Mouse (Mus musculus) liver, adult 2 months (tissue): Measurements from ENCODE around the gene Preb. TPM values are rescaled to one million over a fixed set of nuclear protein-coding genes. Genes with fewer than 3 reads are reported as not detected.
A peak's percentile ranks its signal among the peaks of the same experiment; 100 is the strongest.

Source experiments
- DNase-seq: peaks from one replicate; pipeline ENCODE4 v3.0.0-alpha.2; 2011; ENCODE audit warnings: low read depth, low spot score; ENCODE audit errors: extremely low read depth
- H3K27ac ChIP-seq: fragments of 200-500 bp; replicated peaks from 2 replicates; pipeline ENCODE4 v1.5.1; 2012; ENCODE audit warnings: low read depth, mild to moderate bottlenecking, control low read depth, inconsistent platforms, low read length; ENCODE audit not compliant: insufficient read depth
- H3K27me3 ChIP-seq: fragments of 200-500 bp; 2 replicates; pipeline ENCODE4 v1.6.1; 2012; ENCODE audit warnings: mild to moderate bottlenecking, moderate library complexity, low read length, inconsistent platforms; ENCODE audit not compliant: control insufficient read depth, insufficient read depth
- H3K36me3 ChIP-seq: fragments of 200-500 bp; 2 replicates; pipeline ENCODE4 v1.6.1; 2012; ENCODE audit warnings: low read length, inconsistent platforms; ENCODE audit not compliant: control insufficient read depth, insufficient read depth
- H3K4me1 ChIP-seq: fragments of 200-500 bp; 2 replicates; pipeline ENCODE4 v1.6.1; 2011; ENCODE audit warnings: low read length; ENCODE audit not compliant: control insufficient read depth, insufficient read depth
- H3K4me3 ChIP-seq: fragments of 200-500 bp; 2 replicates; pipeline ENCODE4 v1.5.1; 2011; ENCODE audit warnings: low read depth, mild to moderate bottlenecking, control low read depth, low read length, moderate library complexity; ENCODE audit not compliant: insufficient read depth
- H3K79me2 ChIP-seq: fragments of 200-500 bp; 2 replicates; pipeline ENCODE4 v1.6.1; 2012; ENCODE audit warnings: inconsistent platforms, mild to moderate bottlenecking, low read length, moderate library complexity; ENCODE audit not compliant: control insufficient read depth, insufficient read depth
- H3K9ac ChIP-seq: fragments of 200-500 bp; 2 replicates; pipeline ENCODE4 v1.6.1; 2012; ENCODE audit warnings: low read depth, mild to moderate bottlenecking, control low read depth, inconsistent platforms, low read length
- CTCF ChIP-seq: fragments of 200-500 bp; IDR thresholded peaks from 2 replicates; pipeline ENCODE4 v1.5.1; 2011; ENCODE audit warnings: low read depth, low read length, control low read depth
- POLR2A ChIP-seq: fragments of 200-500 bp; IDR thresholded peaks from 2 replicates; pipeline ENCODE4 v1.6.1; 2011; ENCODE audit warnings: low read length, control low read depth; ENCODE audit not compliant: insufficient read depth; ENCODE audit errors: extremely low read depth
- WGBS: fragments of 180-500 bp; shearing (Covaris S2); methylation state at CpG from one replicate; pipeline ENCODE4 v1.1.7; 2018; 5-methylcytosine and 5-hydroxymethylcytosine counted together
- polyA plus RNA-seq: library from polyadenylated mRNA; depleted of rRNA; stranded (reverse); fragments of >200 nt; gene quantifications from 2 replicates; pipeline ENCODE4 v1.2.3, GENCODE M21; 2012; rRNA removed
- total RNA-seq: library from RNA; depleted of rRNA; stranded (reverse); fragments of >200 nt; gene quantifications from 2 replicates; pipeline ENCODE4 v1.2.3, GENCODE M21; 2014; rRNA removed

Preb gene
- 62.0 and 91.0 TPM in 2 replicates for total RNA-seq
- polyA plus RNA-seq: 279 and 433 TPM in 2 replicates

GRCm38 (mm10) chr5:30959966-30960501 lies at the start of gene Preb:
TSS of gene Preb (minus strand) at chr5:30960361.
- H3K79me2 ChIP-seq: peaks cover 21% of the 10 kb centered on the region; the same call in 1 of the 2 replicates
- no peaks in the 10 kb centered on the region for H3K27me3 ChIP-seq
- H3K36me3 ChIP-seq: peaks cover 23% of the 10 kb centered on the region
- H3K9ac ChIP-seq: peak within 1 kb of the TSS; percentile 97
- DNase-seq: peak; percentile 85
- under 1% methylated on average over 56 of the region's 56 CpGs for WGBS
- H3K27ac ChIP-seq: peak within 1 kb of the TSS; percentile 74
- TF ChIP-seq CTCF: no peak
- peak; percentile 95 for TF ChIP-seq POLR2A
- H3K4me3 ChIP-seq: peak within 1 kb of the TSS; percentile 92
- peaks cover 13% of the 10 kb centered on the region for H3K4me1 ChIP-seq

- no peaks in the 10 kb centered on the region for H3K27me3 ChIP-seq
- H3K36me3 ChIP-seq: no peaks in the 10 kb centered on the region
- H3K4me3 ChIP-seq: no peak overlapping the region
- no peak overlapping the region for H3K9ac ChIP-seq
- no peaks in the 10 kb centered on the region for H3K79me2 ChIP-seq
- H3K27ac ChIP-seq: no peak overlapping the region
- TF ChIP-seq POLR2A (no peak), CTCF (peak; percentile 81)
- no peaks in the 10 kb centered on the region for H3K4me1 ChIP-seq
- WGBS: 10% methylated on average over 5 of the region's 5 CpGs
- peak; percentile 58 for DNase-seq
Measured at GRCm38 (mm10) chr5:31004184-31004583, 44.0 kb upstream of the Preb start.

GRCm38 (mm10) chr5:31001560-31001959 lies 41.4 kb upstream of the Preb start:
- no peak for DNase-seq
- H3K27ac ChIP-seq: no peak overlapping the region
- H3K27me3 ChIP-seq: no peaks in the 10 kb centered on the region
- no peak overlapping the region for H3K9ac ChIP-seq
- H3K4me1 ChIP-seq: no peaks in the 10 kb centered on the region
- H3K36me3 ChIP-seq: no peaks in the 10 kb centered on the region
- H3K79me2 ChIP-seq: no peaks in the 10 kb centered on the region
- H3K4me3 ChIP-seq: no peak overlapping the region
- WGBS: 85% methylated on average over 4 of the region's 4 CpGs
- TF ChIP-seq CTCF (no peak), POLR2A (no peak)

GRCm38 (mm10) chr5:31000993-31001392 lies 40.8 kb upstream of the Preb start:
- no peak overlapping the region for H3K4me3 ChIP-seq
- no peak overlapping the region for H3K27ac ChIP-seq
- no peaks in the 10 kb centered on the region for H3K36me3 ChIP-seq
- TF ChIP-seq CTCF: no peak
- no peak overlapping the region for H3K9ac ChIP-seq
- no peaks in the 10 kb centered on the region for H3K79me2 ChIP-seq
- DNase-seq: no peak
- H3K27me3 ChIP-seq: no peaks in the 10 kb centered on the region
- H3K4me1 ChIP-seq: no peaks in the 10 kb centered on the region
- 77% methylated on average over 2 of the region's 2 CpGs for WGBS

GRCm38 (mm10) chr5:31000122-31000521 lies 40.0 kb upstream of the Preb start:
- 78% methylated on average over 7 of the region's 7 CpGs for WGBS
- H3K9ac ChIP-seq: no peak overlapping the region
- no peaks in the 10 kb centered on the region for H3K36me3 ChIP-seq
- DNase-seq: no peak
- no peaks in the 10 kb centered on the region for H3K27me3 ChIP-seq
- TF ChIP-seq POLR2A (no peak), CTCF (no peak)
- peaks cover 1% of the 10 kb centered on the region; the same call in 1 of the 2 replicates for H3K4me1 ChIP-seq
- H3K27ac ChIP-seq: no peak overlapping the region
- no peaks in the 10 kb centered on the region for H3K79me2 ChIP-seq
- no peak overlapping the region for H3K4me3 ChIP-seq

- Histone ChIP-seq H3K27ac (no peak overlapping the region), H3K4me3 (no peak overlapping the region), H3K9ac (no peak overlapping the region), H3K27me3 (no peaks in the 10 kb centered on the region), H3K4me1 (peaks cover 5% of the 10 kb centered on the region; the same call in 1 of the 2 replicates), H3K79me2 (no peaks in the 10 kb centered on the region), H3K36me3 (no peaks in the 10 kb centered on the region)
- WGBS: 86% methylated on average over 5 of the region's 5 CpGs
- TF ChIP-seq POLR2A: no peak
- TF ChIP-seq CTCF: no peak
- DNase-seq: no peak
Measured at GRCm38 (mm10) chr5:30999324-30999723, 39.2 kb upstream of the Preb start.
